Mouse (Mus musculus) myocyte (in vitro differentiated cells): ENCODE measurements at regions not wholly inside any gene's neighbourhood (a gene's known extent, or its start where the extent isn't known, plus 50 kb on each side); places are given as distances from the start of the nearest gene placed in this dataset.

ENCODE experiments used
- H3K27me3 ChIP-seq: one replicate; pipeline ENCODE4 v1.6.1; 2011; ENCODE audit not compliant: control insufficient read depth, insufficient read depth, insufficient read length
- H3K36me3 ChIP-seq: one replicate; pipeline ENCODE4 v1.6.1; 2011; ENCODE audit not compliant: control insufficient read depth, insufficient read depth
- H3K4me2 ChIP-seq: one replicate; pipeline ENCODE4 v1.6.1; 2011; ENCODE audit warnings: low read depth, control low read depth
- H3K4me3 ChIP-seq: one replicate; pipeline ENCODE4 v1.5.1; 2011; ENCODE audit warnings: mild to moderate bottlenecking, control low read depth, moderate library complexity
- H3K79me2 ChIP-seq: one replicate; pipeline ENCODE4 v1.6.1; 2011; ENCODE audit not compliant: control insufficient read depth, insufficient read depth
- H3ac ChIP-seq: one replicate; pipeline ENCODE4 v1.6.1; 2011; ENCODE audit not compliant: control insufficient read depth, insufficient read length
- CEBPB ChIP-seq: IDR thresholded peaks from 2 replicates; pipeline ENCODE4 v1.6.1; 2011; ENCODE audit warnings: mild to moderate bottlenecking, moderate library complexity; ENCODE audit not compliant: poor library complexity, insufficient read depth, severe bottlenecking
- E2F4 ChIP-seq: IDR thresholded peaks from one replicate; pipeline ENCODE4 v1.6.1; 2011; ENCODE audit warnings: mild to moderate bottlenecking, control low read depth, moderate library complexity; ENCODE audit not compliant: insufficient read depth
- MAX ChIP-seq: IDR thresholded peaks from one replicate; pipeline ENCODE4 v1.6.1; 2011; ENCODE audit warnings: low read depth, mild to moderate bottlenecking, control low read depth
- MYOD1 ChIP-seq, 3 experiments: IDR thresholded peaks; one replicate each; pipeline ENCODE4 v1.6.1; 2011; ENCODE audit warnings: control low read depth in 2 of 3, low read depth in 2 of 3, mild to moderate bottlenecking in 2 of 3, moderate library complexity in 1 of 3; ENCODE audit not compliant: insufficient read length in 2 of 3, control insufficient read depth in 1 of 3
- MYOG ChIP-seq, 3 experiments: IDR thresholded peaks; one replicate each; pipeline ENCODE4 v1.6.1; 2011; ENCODE audit warnings: control low read depth in 2 of 3, low read depth in 2 of 3, mild to moderate bottlenecking in 2 of 3; ENCODE audit not compliant: insufficient read length in 2 of 3, control insufficient read depth in 1 of 3, insufficient read depth in 1 of 3
- POLR2A ChIP-seq: IDR thresholded peaks from one replicate; pipeline ENCODE4 v1.6.1; 2011; ENCODE audit warnings: low read depth, mild to moderate bottlenecking, control low read depth, moderate library complexity; ENCODE audit not compliant: insufficient read length
- POLR2AphosphoS2 ChIP-seq: IDR thresholded peaks from one replicate; pipeline ENCODE4 v1.6.1; 2011; ENCODE audit warnings: low read depth, control low read depth; ENCODE audit not compliant: insufficient read length
- REST ChIP-seq: IDR thresholded peaks from one replicate; pipeline ENCODE4 v1.6.1; 2011; ENCODE audit warnings: mild to moderate bottlenecking, control low read depth, moderate library complexity; ENCODE audit not compliant: insufficient read depth, insufficient read length
- SRF ChIP-seq: IDR thresholded peaks from one replicate; pipeline ENCODE4 v1.6.1; 2011; ENCODE audit warnings: low read depth; ENCODE audit not compliant: control insufficient read depth, insufficient read length
- TCF12 ChIP-seq: IDR thresholded peaks from one replicate; pipeline ENCODE4 v1.6.1; 2011; ENCODE audit warnings: mild to moderate bottlenecking, control low read depth; ENCODE audit not compliant: poor library complexity, insufficient read depth, severe bottlenecking
- TCF3 ChIP-seq: IDR thresholded peaks from one replicate; pipeline ENCODE4 v1.6.1; 2011; ENCODE audit warnings: low read depth, control low read depth; ENCODE audit not compliant: insufficient read length
- USF1 ChIP-seq: IDR thresholded peaks from one replicate; pipeline ENCODE4 v1.6.1; 2011; ENCODE audit warnings: low read depth, mild to moderate bottlenecking, control low read depth, moderate library complexity

- no peaks in the 10 kb centered on the region for H3K36me3 ChIP-seq
- no peaks in the 10 kb centered on the region for H3K79me2 ChIP-seq
- no peak for TF ChIP-seq TCF3
- TF ChIP-seq TCF12 = no peak
- TF ChIP-seq CEBPB = no peak
- TF ChIP-seq REST = no peak
- TF ChIP-seq MYOD1 (IDR thresholded peaks at IDR 0.05; ENCODE audit: control insufficient read depth in 1 of 3, insufficient read length in 2 of 3, low read depth in 2 of 3) = no peak
- TF ChIP-seq POLR2A = no peak
- no peak for TF ChIP-seq POLR2AphosphoS2
- TF ChIP-seq E2F4 = no peak
- TF ChIP-seq SRF = no peak
- TF ChIP-seq MYOG (IDR thresholded peaks at IDR 0.05; ENCODE audit: control insufficient read depth in 1 of 3, insufficient read depth in 1 of 3, insufficient read length in 2 of 3, low read depth in 2 of 3) = no peak
- no peak for TF ChIP-seq MAX
- TF ChIP-seq USF1 = no peak
- no peak overlapping the region for H3K4me3 ChIP-seq
- H3ac ChIP-seq = no peak overlapping the region
- H3K4me2 ChIP-seq = no peak overlapping the region
- no peaks in the 10 kb centered on the region for H3K27me3 ChIP-seq
Measured at GRCm38 (mm10) chr3:56830315-56831097, 471.3 kb downstream of the Tm4sf1 start.

GRCm38 (mm10) chr3:56824157-56824556, 477.6 kb downstream of the Tm4sf1 start:
- no peak for TF ChIP-seq MYOG (IDR thresholded peaks at IDR 0.05; ENCODE audit: control insufficient read depth in 1 of 3, insufficient read depth in 1 of 3, insufficient read length in 2 of 3, low read depth in 2 of 3)
- no peak for TF ChIP-seq TCF3
- Histone ChIP-seq H3K36me3 (no peaks in the 10 kb centered on the region), H3K79me2 (no peaks in the 10 kb centered on the region), H3K4me2 (no peak overlapping the region), H3ac (no peak overlapping the region), H3K4me3 (no peak overlapping the region), H3K27me3 (no peaks in the 10 kb centered on the region)

DNA sequence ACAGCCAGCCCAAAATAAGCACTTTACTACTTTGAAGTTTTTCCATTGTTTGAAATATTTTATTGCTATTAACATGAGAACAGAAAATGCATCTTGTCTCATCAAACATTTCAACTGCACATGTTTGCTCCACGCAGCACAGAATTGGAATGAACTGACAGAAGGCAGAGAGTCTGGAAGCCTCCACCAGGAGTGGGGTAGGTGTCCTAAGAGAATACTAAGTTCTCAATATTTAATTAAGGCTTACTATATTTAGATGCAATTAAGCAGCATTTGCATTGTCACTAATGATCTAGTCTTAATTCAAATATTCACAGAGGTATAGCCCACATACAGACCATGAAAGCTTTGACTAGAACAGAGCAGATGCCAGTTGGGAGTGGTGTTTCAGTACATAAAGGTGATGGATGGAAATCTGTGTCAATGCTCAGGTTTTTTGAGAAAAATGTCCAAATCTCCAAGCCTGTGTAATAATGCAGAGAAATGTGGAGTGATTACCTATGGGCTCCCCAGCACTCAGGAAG, 491.2 kb downstream of the Tm4sf1 start:
- H3K79me2 ChIP-seq = no peaks in the 10 kb centered on the region
- no peaks in the 10 kb centered on the region for H3K36me3 ChIP-seq
- TF ChIP-seq POLR2A (no peak), CEBPB (no peak), USF1 (no peak), MYOG (IDR thresholded peaks at IDR 0.05; ENCODE audit: control insufficient read depth in 1 of 3, insufficient read depth in 1 of 3, insufficient read length in 2 of 3, low read depth in 2 of 3) (no peak), POLR2AphosphoS2 (no peak), E2F4 (no peak), MYOD1 (IDR thresholded peaks at IDR 0.05; ENCODE audit: control insufficient read depth in 1 of 3, insufficient read length in 2 of 3, low read depth in 2 of 3) (no peak), MAX (no peak), REST (no peak), TCF3 (no peak), SRF (no peak), TCF12 (no peak)
- no peak overlapping the region for H3K4me3 ChIP-seq
- no peaks in the 10 kb centered on the region for H3K27me3 ChIP-seq
- no peak overlapping the region for H3K4me2 ChIP-seq
- no peak overlapping the region for H3ac ChIP-seq

DNA sequence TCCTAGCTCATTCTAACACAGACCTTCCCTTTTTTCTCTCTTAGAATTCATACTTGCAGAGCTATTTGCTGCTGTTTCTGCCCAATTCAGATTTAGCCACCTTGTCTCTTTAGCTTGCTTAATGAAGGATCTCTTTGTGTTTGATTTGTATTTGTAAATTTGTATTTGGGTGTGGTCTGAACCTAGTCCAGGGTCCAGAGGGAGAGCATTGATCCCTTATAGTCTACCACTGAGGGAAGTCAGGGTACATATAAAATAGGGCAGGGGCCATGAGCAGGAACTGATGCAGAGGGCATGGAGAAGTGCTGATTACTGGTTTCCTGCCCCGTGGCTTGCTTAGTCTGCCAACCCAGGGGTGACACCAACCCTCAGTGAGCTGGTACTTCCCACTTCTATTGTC, 508.7 kb downstream of the Tm4sf1 start:
- Histone ChIP-seq H3K4me2 (no peak overlapping the region), H3ac (no peak overlapping the region), H3K4me3 (no peak overlapping the region), H3K36me3 (no peaks in the 10 kb centered on the region), H3K27me3 (no peaks in the 10 kb centered on the region), H3K79me2 (no peaks in the 10 kb centered on the region)
- TF ChIP-seq SRF (no peak), CEBPB (no peak), MYOD1 (IDR thresholded peaks at IDR 0.05; ENCODE audit: control insufficient read depth in 1 of 3, insufficient read length in 2 of 3, low read depth in 2 of 3) (no peak), POLR2A (no peak), REST (no peak), USF1 (no peak), MAX (no peak), MYOG (IDR thresholded peaks at IDR 0.05; ENCODE audit: control insufficient read depth in 1 of 3, insufficient read depth in 1 of 3, insufficient read length in 2 of 3, low read depth in 2 of 3) (no peak), E2F4 (no peak), TCF3 (no peak), POLR2AphosphoS2 (no peak), TCF12 (no peak)
